In genomic region chr13:56316930-56317329, GRCm38 (mm10) we compare ENCODE assay signal across 35 mouse cellular contexts. TPM values are rescaled to one million over a fixed set of nuclear protein-coding genes. Genes with fewer than 3 reads are reported as not detected.
DNase-seq lines count a peak whose midpoint lies in the region; ATAC-seq lines count a peak whose summit lies in the region.
"Had no signal": no experiment of that assay in that cellular context is flagged by ENCODE, and none has a peak within 500 bp of the region (broad histone marks: within the 10 kb centered on the region; RNA-seq: fewer than 3 reads in every experiment).

No protein-coding gene starts in this region.

- H3K27ac ChIP-seq in forebrain, embryonic 16.5 days (ENCODE audit: low read length), result 0 out of 2 replicates have a peak overlapping the region, but pooled peaks have one; percentile 23
- no peak overlapping the region for H3K27ac ChIP-seq in forebrain, embryonic 11.5 days (ENCODE audit: low read depth, low read length)
- H3K27ac ChIP-seq: embryonic facial prominence, embryonic 12.5 days; forebrain, embryonic 10.5 days; hindbrain, embryonic 12.5 days; hindbrain, postnatal 0 days; intestine, embryonic 15.5 days; layer of hippocampus, adult 2 months; liver, embryonic 14.5 days; macrophage; neural tube, embryonic 15.5 days had no signal

- no peak overlapping the region for H3K9ac ChIP-seq in forebrain, embryonic 16.5 days (replicated peaks; ENCODE audit: low read depth, low read length)
- no peak overlapping the region for H3K9ac ChIP-seq in forebrain, embryonic 11.5 days (ENCODE audit: low read length)
- H3K9ac ChIP-seq: embryonic facial prominence, embryonic 12.5 days; forebrain, postnatal 0 days; hindbrain, embryonic 12.5 days; intestine, embryonic 15.5 days; liver, embryonic 14.5 days; neural tube, embryonic 15.5 days had no signal

- H3K4me1 ChIP-seq in forebrain, embryonic 16.5 days (replicated peaks; ENCODE audit: control insufficient read depth, insufficient read depth, low read length), result no peaks in the 10 kb centered on the region; the same call in 1 of the 2 replicates
- H3K4me1 ChIP-seq in forebrain, embryonic 11.5 days (replicated peaks; ENCODE audit: control insufficient read depth, insufficient read depth, low read length), result 0 out of 2 replicates have a peak, but pooled peaks cover 5% of the 10 kb centered on the region
- H3K4me1 ChIP-seq: intestine, embryonic 15.5 days had no signal

- no peak overlapping the region for H3K4me2 ChIP-seq in forebrain, embryonic 16.5 days (ENCODE audit: low read length)
- H3K4me2 ChIP-seq in forebrain, embryonic 11.5 days (ENCODE audit: low read depth, low read length, severe bottlenecking), result no peak overlapping the region
- H3K4me2 ChIP-seq: embryonic facial prominence, embryonic 12.5 days; heart, embryonic 11.5 days; hindbrain, embryonic 12.5 days; intestine, embryonic 15.5 days; neural tube, embryonic 15.5 days had no signal

- H3K27me3 ChIP-seq in forebrain, embryonic 16.5 days (replicated peaks; ENCODE audit: control insufficient read depth, insufficient read depth, low read length), result no peaks in the 10 kb centered on the region
- H3K27me3 ChIP-seq in forebrain, embryonic 11.5 days (ENCODE audit: control insufficient read depth, insufficient read depth, low read length), result no peaks in the 10 kb centered on the region
- H3K27me3 ChIP-seq: embryonic facial prominence, embryonic 12.5 days; hindbrain, embryonic 12.5 days; intestine, embryonic 15.5 days; neural tube, embryonic 15.5 days had no signal

- intact Hi-C loops in left cerebral cortex, postnatal 14 days (cut with DNase I), result no loop called here
- intact Hi-C loops in left cerebral cortex, postnatal 4 days (cut with DNase I), result no loop called here

- ATAC-seq in forebrain, embryonic 16.5 days, result no peak
- ATAC-seq in forebrain, embryonic 11.5 days (replicated peaks; ENCODE audit: low FRiP score), result no peak
- ATAC-seq: forebrain, postnatal 0 days; hindbrain, postnatal 0 days; intestine, embryonic 15.5 days had no signal

- WGBS in forebrain, embryonic 16.5 days, result 65% methylated on average over 4 of the region's 4 CpGs
- 77% methylated on average over 4 of the region's 4 CpGs for WGBS in forebrain, embryonic 11.5 days

- no peak overlapping the region for H3K4me3 ChIP-seq in forebrain, embryonic 16.5 days (replicated peaks; ENCODE audit: low read length)
- H3K4me3 ChIP-seq in forebrain, embryonic 11.5 days (ENCODE audit: low read depth, low read length), result no peak overlapping the region
- H3K4me3 ChIP-seq: embryonic facial prominence, embryonic 12.5 days; forebrain, embryonic 10.5 days; hindbrain, embryonic 12.5 days; intestine, embryonic 15.5 days; layer of hippocampus, adult 2 months; neural tube, embryonic 15.5 days had no signal

- no peak for DNase-seq in forebrain, embryonic 11.5 days (ENCODE audit: low spot score)
- peak; percentile 55 to 71 for DNase-seq in left cerebral cortex, postnatal 14 days (ENCODE audit: low spot score in 2 of 2)
- DNase-seq in left cerebral cortex, postnatal 4 days, result no peak
- DNase-seq in right cerebral cortex, postnatal 36 days (ENCODE audit: low spot score in 2 of 2), result peak; percentile 24 to 61
- DNase-seq in right cerebral cortex, postnatal 4 days, result no peak
- no peak for DNase-seq in c-Kit-positive CD71-positive TER-119-positive erythroid progenitor cells, embryonic 14.5 days (ENCODE audit: low spot score)
- DNase-seq: adrenal gland, adult 8-10 months; cerebellum, adult 11 months; cerebellum, adult 9-10 months; cerebellum, postnatal 36 days; forebrain, postnatal 0 days; gastrocnemius, postnatal 10 days; heart, postnatal 36 days; kidney, adult 2 months; kidney, postnatal 36 days; liver; lung, adult 2 months; lung, postnatal 10 days; midbrain, embryonic 14.5 days; retina, postnatal 1 day; thymus, adult 18-20 months; thymus, postnatal 25 days had no signal

- H3K36me3 ChIP-seq in forebrain, embryonic 16.5 days (ENCODE audit: control insufficient read depth, insufficient read depth), result no peaks in the 10 kb centered on the region
- H3K36me3 ChIP-seq in forebrain, embryonic 11.5 days (ENCODE audit: control insufficient read depth, insufficient read depth, low read length), result no peaks in the 10 kb centered on the region
- H3K36me3 ChIP-seq: embryonic facial prominence, embryonic 12.5 days; forebrain, embryonic 10.5 days; G1E; hindbrain, embryonic 12.5 days; intestine, embryonic 15.5 days; neural tube, embryonic 15.5 days had no signal

- no peaks in the 10 kb centered on the region for H3K9me3 ChIP-seq in forebrain, embryonic 16.5 days (ENCODE audit: control insufficient read depth, low read length)
- no peaks in the 10 kb centered on the region for H3K9me3 ChIP-seq in forebrain, embryonic 11.5 days (ENCODE audit: control insufficient read depth, low read length)
- H3K9me3 ChIP-seq: embryonic facial prominence, embryonic 12.5 days; forebrain, embryonic 10.5 days; hindbrain, embryonic 12.5 days; intestine, embryonic 15.5 days; neural tube, embryonic 15.5 days had no signal

RNA-seq across cellular contexts. Expression of gene Cxcl14, which starts 20.6 kb away (rescaled TPM):
- 12.8 and 20.9 TPM in 2 replicates for polyA plus RNA-seq in forebrain, embryonic 16.5 days (2015; fragmentation: Nextera tagmentation; extraction: Ambion mirVana)
- polyA plus RNA-seq in forebrain, embryonic 11.5 days (2014; fragmentation: Nextera tagmentation; extraction: Ambion mirVana), result 8.6 and 10.9 TPM in 2 replicates
- 100 to 1,000 TPM; 125 to 136 TPM for total RNA-seq in left cerebral cortex, postnatal 14 days (2021)
- total RNA-seq in left cerebral cortex, postnatal 4 days (2021), result 10 to 100 TPM; 40.6 to 40.7 TPM
- total RNA-seq: G1E; megakaryocyte-erythroid progenitor cell, adult 5-6 weeks had no signal
- polyA plus RNA-seq: G1E had no signal

Comparison
In these comparisons a context has a peak if more than half of its experiments do, and no peak if none do; other contexts are left out.
1. DNase-seq: peak in left cerebral cortex, postnatal 14 days (2 of 2) and right cerebral cortex, postnatal 36 days (2 of 2); none in forebrain, embryonic 11.5 days (single experiment), left cerebral cortex, postnatal 4 days (single experiment), right cerebral cortex, postnatal 4 days (single experiment) and c-Kit-positive CD71-positive TER-119-positive erythroid progenitor cells, embryonic 14.5 days (single experiment).